Mouse (Mus musculus) forebrain, embryonic 13.5 days (tissue): ENCODE measurements around the gene Naaladl2. TPM values are rescaled to one million over a fixed set of nuclear protein-coding genes. Genes with fewer than 3 reads are reported as not detected.

Experiments used
- ATAC-seq: fragments of 200-750 bp; cut with Nextera tagmentation; 2 replicates; pipeline ENCODE4 v1.8.0; 2017
- H3K27ac ChIP-seq: fragments of 300-500 bp; sonication (generic); 2 replicates; pipeline ENCODE4 v1.5.1; 2015; ENCODE audit warnings: inconsistent platforms, mild to moderate bottlenecking, moderate library complexity
- H3K27me3 ChIP-seq: fragments of 300-500 bp; sonication (generic); 2 replicates; pipeline ENCODE4 v1.6.1; 2015; ENCODE audit warnings: mild to moderate bottlenecking, inconsistent platforms
- H3K36me3 ChIP-seq: fragments of 300-500 bp; sonication (generic); 2 replicates; pipeline ENCODE4 v1.6.1; 2015; ENCODE audit warnings: mild to moderate bottlenecking, inconsistent platforms; ENCODE audit not compliant: poor library complexity, severe bottlenecking
- H3K4me1 ChIP-seq: fragments of 300-500 bp; sonication (generic); 2 replicates; pipeline ENCODE4 v1.6.1; 2015; ENCODE audit warnings: inconsistent platforms
- H3K4me2 ChIP-seq: fragments of 300-500 bp; sonication (generic); 2 replicates; pipeline ENCODE4 v1.6.1; 2015; ENCODE audit warnings: inconsistent platforms, mild to moderate bottlenecking, moderate library complexity
- H3K4me3 ChIP-seq: fragments of 300-500 bp; sonication (generic); 2 replicates; pipeline ENCODE4 v1.5.1; 2015; ENCODE audit warnings: mild to moderate bottlenecking, inconsistent platforms
- H3K9ac ChIP-seq: fragments of 300-500 bp; sonication (generic); 2 replicates; pipeline ENCODE4 v1.6.1; 2015; ENCODE audit warnings: mild to moderate bottlenecking, inconsistent platforms
- H3K9me3 ChIP-seq: fragments of 300-500 bp; sonication (generic); replicated peaks from 2 replicates; pipeline ENCODE4 v1.6.1; 2016; ENCODE audit warnings: inconsistent platforms
- WGBS: fragments of 180-500 bp; shearing (Covaris S2); methylation state at CpG from one replicate; pipeline ENCODE4 v1.1.7; 2015; 5-methylcytosine and 5-hydroxymethylcytosine counted together
- polyA plus RNA-seq: library from polyadenylated mRNA; unstranded; fragments of >200 nt; fragmentation: Nextera tagmentation; extraction: Ambion mirVana; gene quantifications from 2 replicates; pipeline ENCODE4 v1.2.1, GENCODE M21; 2015

The Naaladl2 gene
- polyA plus RNA-seq, 1 experiment from 2014 or later = 0.31 TPM

DNA sequence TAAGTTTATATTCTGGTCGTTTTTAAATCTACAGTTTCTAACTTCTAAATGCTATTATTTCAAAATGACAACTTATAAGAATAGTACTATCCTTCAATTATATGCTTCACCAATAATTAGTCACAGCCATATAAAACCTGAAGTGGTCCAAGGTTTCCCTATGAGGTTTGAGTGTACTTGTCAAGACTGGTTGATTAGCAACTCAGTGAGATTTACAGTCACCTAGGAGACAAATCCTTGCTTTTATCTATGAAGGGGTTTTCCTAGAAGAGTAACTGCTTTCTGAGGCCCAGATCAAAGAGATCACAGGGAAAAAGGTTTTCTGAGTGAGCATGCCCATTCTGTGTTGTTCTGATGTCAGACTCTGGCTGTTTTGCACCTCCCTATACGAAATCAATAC, 222.2 kb downstream of the Naaladl2 start:
- Histone ChIP-seq H3K27ac (no peak overlapping the region), H3K9me3 (no peaks in the 10 kb centered on the region), H3K9ac (no peak overlapping the region), H3K4me3 (no peak overlapping the region), H3K4me1 (no peaks in the 10 kb centered on the region), H3K36me3 (no peaks in the 10 kb centered on the region), H3K4me2 (no peak overlapping the region), H3K27me3 (no peaks in the 10 kb centered on the region)
- no peak for ATAC-seq
- 29% methylated on average over 2 of the region's 2 CpGs for WGBS

DNA sequence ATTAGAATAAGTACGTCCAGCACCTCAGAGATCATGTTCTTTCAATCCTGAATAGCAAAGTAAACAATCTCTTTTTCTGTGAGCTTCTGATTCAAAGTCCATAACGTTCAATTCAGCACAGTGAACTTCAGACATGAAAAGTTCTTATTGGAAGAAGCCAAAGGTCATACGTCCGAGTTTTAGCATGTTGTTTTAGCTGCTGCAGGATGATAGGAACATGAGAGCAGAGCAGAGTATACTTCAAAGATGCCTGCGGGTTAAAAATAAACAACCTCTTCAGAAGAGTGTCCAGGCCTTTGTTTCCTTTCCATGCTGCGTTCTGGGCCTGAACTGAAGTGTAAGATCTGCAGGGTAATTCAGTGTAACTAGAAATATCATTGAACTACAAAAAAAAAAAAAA, 222.7 kb downstream of the Naaladl2 start:
- no peak for ATAC-seq
- Histone ChIP-seq H3K4me2 (no peak overlapping the region), H3K9me3 (no peaks in the 10 kb centered on the region), H3K4me1 (no peaks in the 10 kb centered on the region), H3K9ac (no peak overlapping the region), H3K27ac (no peak overlapping the region), H3K27me3 (no peaks in the 10 kb centered on the region), H3K36me3 (no peaks in the 10 kb centered on the region), H3K4me3 (no peak overlapping the region)
- whole genome bisulfite sequencing = 57% methylated on average over 6 of the region's 6 CpGs

DNA sequence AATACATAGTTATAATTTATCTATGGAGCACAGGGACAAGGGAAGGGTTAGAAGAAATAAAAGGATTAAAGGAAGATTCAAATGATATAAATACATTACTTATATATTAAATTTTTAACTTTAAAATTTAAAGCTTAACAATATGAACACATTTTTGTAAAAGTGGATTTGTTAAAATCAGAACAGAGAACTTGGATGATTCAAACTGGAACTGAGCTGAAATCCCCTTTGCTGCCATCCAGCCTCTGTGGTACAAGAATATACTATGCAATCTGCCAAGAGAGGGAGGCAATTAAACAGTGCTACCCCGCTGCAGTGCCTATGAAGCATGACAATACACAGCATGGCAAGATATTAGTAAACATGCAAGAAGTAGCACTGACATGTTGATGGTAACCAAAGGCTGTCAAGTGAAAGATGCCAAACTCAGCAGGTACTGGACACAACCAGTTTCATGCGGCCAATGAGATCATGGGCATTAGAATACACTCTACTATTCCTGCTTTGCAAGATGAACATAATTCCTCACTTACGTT, 238.6 kb downstream of the Naaladl2 start:
- WGBS = 87% methylated on average over 3 of the region's 3 CpGs
- Histone ChIP-seq H3K27ac (no peak overlapping the region), H3K4me3 (no peak overlapping the region), H3K9me3 (no peaks in the 10 kb centered on the region), H3K36me3 (no peaks in the 10 kb centered on the region), H3K4me2 (no peak overlapping the region), H3K4me1 (no peaks in the 10 kb centered on the region), H3K9ac (no peak overlapping the region), H3K27me3 (no peaks in the 10 kb centered on the region)
- ATAC-seq = no peak

DNA sequence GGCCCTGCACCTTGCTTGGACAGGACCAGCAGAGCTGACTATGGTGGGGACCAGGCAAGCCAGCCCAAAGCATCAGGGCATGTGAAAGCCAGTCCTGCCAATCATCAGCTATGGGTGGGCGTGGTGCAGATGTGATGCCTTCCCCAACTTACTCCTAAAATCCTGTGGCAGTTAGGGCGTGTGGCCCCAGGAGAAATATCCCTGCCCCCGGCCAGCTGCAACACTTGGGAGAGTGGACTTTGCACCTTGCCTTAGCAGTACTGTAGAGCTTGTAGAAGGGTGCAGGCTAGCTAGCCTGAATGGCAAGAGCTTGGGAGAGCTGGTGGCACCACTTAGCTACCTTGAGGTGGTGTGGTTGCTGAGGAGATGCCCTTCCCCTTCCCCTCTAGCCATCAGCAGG, 255.3 kb downstream of the Naaladl2 start:
- Histone ChIP-seq H3K4me2 (no peak overlapping the region), H3K36me3 (no peaks in the 10 kb centered on the region), H3K9ac (no peak overlapping the region), H3K27ac (no peak overlapping the region), H3K9me3 (no peaks in the 10 kb centered on the region), H3K4me3 (no peak overlapping the region), H3K27me3 (no peaks in the 10 kb centered on the region), H3K4me1 (no peaks in the 10 kb centered on the region)
- no peak for ATAC-seq
- 93% methylated on average over 3 of the region's 3 CpGs for WGBS

DNA sequence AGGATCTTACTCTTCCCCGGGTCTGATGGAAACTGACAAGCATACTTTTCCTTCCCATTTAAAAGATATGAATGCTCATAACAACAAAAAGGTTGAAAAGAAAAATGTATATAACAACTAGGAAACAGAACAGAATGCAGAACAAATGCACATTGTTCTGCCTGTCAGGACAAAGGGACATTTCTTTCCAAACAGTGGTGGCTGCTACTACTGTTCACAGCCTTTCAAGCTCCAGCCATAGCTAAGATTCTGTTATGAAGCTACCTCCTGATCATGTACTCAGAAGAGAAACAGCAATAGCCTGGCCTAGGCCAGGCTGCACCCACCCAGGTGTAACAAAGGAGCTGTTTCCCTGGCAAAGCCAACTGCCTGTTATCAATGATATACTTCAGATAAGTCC, 271.8 kb downstream of the Naaladl2 start:
- Histone ChIP-seq H3K4me3 (no peak overlapping the region), H3K4me1 (no peaks in the 10 kb centered on the region), H3K36me3 (no peaks in the 10 kb centered on the region), H3K9me3 (no peaks in the 10 kb centered on the region), H3K27ac (no peak overlapping the region), H3K27me3 (no peaks in the 10 kb centered on the region), H3K4me2 (no peak overlapping the region), H3K9ac (no peak overlapping the region)
- ATAC-seq = no peak
- WGBS = 81% methylated on average over 1 of the region's 1 CpGs

DNA sequence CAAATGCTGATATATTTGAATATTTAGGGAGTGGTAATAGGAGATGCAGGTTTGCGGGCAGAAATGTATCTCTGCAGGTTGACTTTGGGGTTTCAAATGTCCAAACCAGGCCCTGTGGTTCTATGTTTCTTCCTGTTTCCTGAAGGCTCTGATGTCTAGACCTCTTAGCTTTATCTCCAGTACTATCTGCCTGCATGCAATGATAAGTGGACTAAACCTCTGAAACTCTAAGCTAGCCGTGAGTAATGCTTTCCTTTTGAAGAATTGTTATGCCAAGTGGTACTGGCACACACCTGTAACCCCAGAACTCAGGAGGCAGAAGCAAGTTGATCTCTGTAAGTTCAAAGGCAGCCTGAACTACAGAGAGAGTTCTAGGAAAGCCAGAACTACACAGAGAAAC, 291.1 kb downstream of the Naaladl2 start:
- Histone ChIP-seq H3K27me3 (no peaks in the 10 kb centered on the region), H3K4me2 (no peak overlapping the region), H3K4me1 (no peaks in the 10 kb centered on the region), H3K9me3 (no peaks in the 10 kb centered on the region), H3K9ac (no peak overlapping the region), H3K4me3 (no peak overlapping the region), H3K36me3 (no peaks in the 10 kb centered on the region), H3K27ac (no peak overlapping the region)
- no peak for ATAC-seq
- 88% methylated on average over 2 of the region's 2 CpGs for WGBS

DNA sequence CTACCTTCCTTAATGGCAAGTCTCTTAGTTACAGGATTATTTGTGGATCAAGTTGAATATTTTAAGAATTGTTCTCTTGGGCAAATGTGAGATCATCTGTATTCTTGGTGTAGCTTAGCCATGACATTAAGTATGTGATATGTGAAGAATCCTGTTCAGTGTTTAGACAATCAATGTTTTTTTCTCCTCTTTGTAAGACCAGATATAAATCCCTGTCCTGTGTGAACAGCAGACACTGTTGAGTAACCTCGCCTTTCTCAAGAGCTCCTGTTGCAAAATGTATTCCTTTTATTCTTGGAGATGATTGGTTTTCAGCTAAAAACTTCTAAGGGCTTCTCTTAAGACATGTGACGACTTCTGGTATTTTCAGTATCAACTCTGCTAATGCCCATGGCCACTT, 347.3 kb downstream of the Naaladl2 start:
- Histone ChIP-seq H3K27ac (no peak overlapping the region), H3K4me1 (no peaks in the 10 kb centered on the region)
- WGBS = 73% methylated on average over 2 of the region's 2 CpGs

DNA sequence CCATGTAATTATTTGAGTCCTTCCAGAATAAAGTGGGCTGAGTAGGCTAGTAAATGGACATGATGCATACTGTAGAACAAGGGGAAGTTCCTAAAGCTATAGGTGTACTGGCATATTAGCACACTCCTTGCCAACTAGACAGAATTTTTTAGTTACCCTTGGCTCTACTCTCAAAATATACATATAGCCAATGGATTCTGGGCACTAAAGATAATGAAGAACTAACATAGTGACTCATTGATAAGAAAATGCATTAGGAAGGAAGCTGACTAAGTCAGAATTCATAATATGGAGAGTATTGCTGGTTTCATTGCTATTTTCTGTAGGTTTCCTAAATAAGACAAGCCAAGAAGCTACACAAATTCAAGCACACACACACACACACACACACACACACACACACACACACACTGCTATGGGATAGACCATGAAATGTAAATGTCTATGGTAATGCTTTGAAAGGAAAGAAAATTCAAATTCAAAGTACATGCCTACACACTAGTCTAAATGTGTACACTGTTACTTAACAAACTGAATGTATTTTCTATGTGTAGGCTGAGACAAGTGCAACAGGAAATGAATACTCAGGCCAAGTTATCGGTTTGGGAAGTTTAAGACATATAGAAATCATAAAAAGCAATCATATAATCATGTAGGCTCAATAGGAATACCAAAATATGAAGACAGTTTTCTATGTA, 356.5 kb downstream of the Naaladl2 start:
- H3K4me2 ChIP-seq = no peak overlapping the region
- no peak overlapping the region for H3K27ac ChIP-seq
- no peaks in the 10 kb centered on the region for H3K27me3 ChIP-seq
- no peaks in the 10 kb centered on the region for H3K4me1 ChIP-seq
- no peak for ATAC-seq
- no peak overlapping the region for H3K4me3 ChIP-seq
- 91% methylated on average over 1 of the region's 1 CpGs for WGBS
- H3K36me3 ChIP-seq = no peaks in the 10 kb centered on the region
- H3K9me3 ChIP-seq = no peaks in the 10 kb centered on the region
- H3K9ac ChIP-seq = no peak overlapping the region

More for the DNA sequence above, 347.3 kb downstream of the Naaladl2 start:
- no peak overlapping the region for H3K4me3 ChIP-seq
- no peak for ATAC-seq
- H3K9me3 ChIP-seq = no peaks in the 10 kb centered on the region
- no peaks in the 10 kb centered on the region for H3K27me3 ChIP-seq
- no peak overlapping the region for H3K4me2 ChIP-seq
- H3K36me3 ChIP-seq = no peaks in the 10 kb centered on the region
- no peak overlapping the region for H3K9ac ChIP-seq

DNA sequence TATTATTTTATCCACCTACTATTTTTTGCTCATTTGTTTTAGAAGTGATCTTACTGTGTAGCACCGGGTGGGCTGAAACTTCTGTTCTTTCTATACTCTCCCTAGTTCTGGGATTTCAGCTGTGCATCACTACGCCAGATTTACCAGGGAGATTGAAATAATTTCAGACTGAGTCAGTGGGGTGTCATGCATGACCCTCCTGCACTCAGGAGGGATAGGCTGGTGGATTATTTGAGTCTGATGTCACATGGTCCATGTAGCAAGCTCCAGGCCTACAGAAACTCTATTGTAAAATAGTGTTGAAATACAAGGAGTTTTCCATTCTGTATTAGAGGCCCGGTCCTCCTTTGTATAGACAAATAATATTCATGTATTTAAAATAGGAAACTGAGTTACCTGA, 360.0 kb downstream of the Naaladl2 start:
- H3K36me3 ChIP-seq = no peaks in the 10 kb centered on the region
- no peak overlapping the region for H3K4me3 ChIP-seq
- H3K4me2 ChIP-seq = no peak overlapping the region
- ATAC-seq = no peak
- 90% methylated on average over 3 of the region's 3 CpGs for WGBS
- H3K27ac ChIP-seq = no peak overlapping the region
- no peaks in the 10 kb centered on the region for H3K4me1 ChIP-seq
- H3K9me3 ChIP-seq = no peaks in the 10 kb centered on the region
- no peaks in the 10 kb centered on the region for H3K27me3 ChIP-seq
- no peak overlapping the region for H3K9ac ChIP-seq

DNA sequence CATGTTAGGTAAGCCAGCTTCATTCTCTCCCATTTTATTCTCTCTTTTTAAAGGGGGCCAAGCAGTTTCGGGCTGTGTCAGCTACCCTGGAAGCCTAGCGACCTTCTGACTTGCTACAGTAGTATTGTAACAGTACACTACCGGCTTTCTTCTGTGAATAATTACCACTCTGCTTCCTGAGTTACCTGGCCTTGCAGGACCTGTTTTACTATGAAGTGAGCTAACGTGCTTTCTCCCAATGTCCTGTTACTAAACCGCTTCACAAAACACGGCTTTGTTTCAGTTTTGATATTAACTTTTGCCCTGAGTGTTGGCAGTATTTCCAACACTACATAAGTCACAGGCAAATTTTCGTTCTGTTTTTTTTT, 360.6 kb downstream of the Naaladl2 start:
- Histone ChIP-seq H3K4me3 (no peak overlapping the region), H3K27me3 (no peaks in the 10 kb centered on the region), H3K36me3 (no peaks in the 10 kb centered on the region), H3K27ac (no peak overlapping the region), H3K4me2 (no peak overlapping the region), H3K9me3 (no peaks in the 10 kb centered on the region), H3K9ac (no peak overlapping the region), H3K4me1 (no peaks in the 10 kb centered on the region)
- 81% methylated on average over 7 of the region's 7 CpGs for WGBS
- no peak for ATAC-seq

DNA sequence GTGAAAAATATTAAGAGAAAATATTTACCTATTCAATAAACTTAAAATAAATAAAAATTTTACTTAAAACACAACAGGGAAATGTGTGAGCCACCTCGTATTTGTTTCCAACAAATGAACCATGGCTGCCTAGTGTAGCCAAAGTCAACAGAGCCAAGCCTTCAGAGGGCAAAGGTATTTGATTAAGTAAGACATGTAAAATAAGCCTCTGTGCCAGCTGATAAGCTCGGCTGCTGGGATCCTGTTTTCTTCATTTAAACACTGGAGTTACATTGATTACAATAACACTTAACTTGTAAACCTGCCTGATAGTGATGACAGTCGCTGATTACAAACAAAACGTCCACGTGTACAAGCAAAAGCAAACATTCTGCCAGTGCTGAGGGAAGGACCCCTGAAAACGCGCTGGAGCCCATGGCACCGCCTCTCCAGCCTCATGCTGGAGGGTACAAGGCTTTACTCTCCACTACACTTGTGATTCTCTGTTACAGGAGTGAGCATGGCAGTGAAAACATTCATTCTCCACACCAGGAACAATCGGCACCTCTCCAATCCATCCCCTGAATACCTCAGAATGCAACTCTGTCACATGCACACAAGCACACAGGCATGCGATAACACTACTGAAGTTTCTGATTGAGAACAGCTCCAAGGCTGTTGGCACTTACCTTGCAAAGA, 361.1 kb downstream of the Naaladl2 start:
- no peak for ATAC-seq
- H3K27ac ChIP-seq = no peak overlapping the region
- no peaks in the 10 kb centered on the region for H3K4me1 ChIP-seq
- no peaks in the 10 kb centered on the region for H3K27me3 ChIP-seq
- H3K36me3 ChIP-seq = no peaks in the 10 kb centered on the region
- 79% methylated on average over 10 of the region's 10 CpGs for WGBS
- no peak overlapping the region for H3K4me3 ChIP-seq
- no peak overlapping the region for H3K4me2 ChIP-seq
- no peaks in the 10 kb centered on the region for H3K9me3 ChIP-seq
- no peak overlapping the region for H3K9ac ChIP-seq

DNA sequence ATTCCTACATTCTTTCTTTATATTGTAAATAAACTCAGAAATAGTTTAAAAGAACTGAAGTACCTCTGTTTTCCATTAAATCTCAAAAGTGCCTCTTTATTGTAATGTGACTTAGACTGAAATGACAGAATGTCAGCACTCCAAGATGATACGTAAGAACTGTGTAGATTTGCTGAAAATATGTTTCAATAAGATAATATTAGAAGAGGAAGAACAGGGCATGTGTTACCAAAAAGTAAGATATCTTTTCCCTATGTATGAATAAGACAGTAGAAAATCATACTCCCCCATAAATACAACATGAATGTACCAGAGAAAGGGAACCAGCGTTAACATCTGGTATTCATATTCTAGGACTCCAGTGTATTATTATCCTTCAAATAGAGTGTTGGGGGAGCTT, 362.4 kb downstream of the Naaladl2 start:
- whole genome bisulfite sequencing = 98% methylated on average over 2 of the region's 2 CpGs
- no peak for ATAC-seq
- no peak overlapping the region for H3K4me3 ChIP-seq

DNA sequence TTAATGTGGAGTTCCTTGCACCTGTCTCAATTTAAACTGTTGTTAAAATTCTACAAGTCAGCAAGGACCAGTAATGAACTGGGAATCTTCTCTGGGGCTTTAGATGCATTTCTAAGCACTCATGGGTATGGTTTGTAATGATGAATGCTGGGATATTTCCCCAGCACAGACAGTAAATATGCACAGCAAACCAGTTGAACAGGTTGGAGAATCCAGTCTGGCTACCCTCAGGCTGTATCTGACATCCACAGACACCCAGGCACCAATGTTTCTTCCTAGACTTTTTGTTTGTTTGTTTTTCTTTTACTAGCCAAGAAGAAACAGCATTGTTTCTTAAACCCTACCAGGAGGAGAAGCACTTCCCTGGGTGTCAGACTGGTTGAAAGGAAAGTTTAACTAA, 365.6 kb downstream of the Naaladl2 start:
- Histone ChIP-seq H3K27ac (no peak overlapping the region), H3K9ac (no peak overlapping the region), H3K4me2 (no peak overlapping the region), H3K9me3 (no peaks in the 10 kb centered on the region), H3K4me3 (no peak overlapping the region), H3K4me1 (no peaks in the 10 kb centered on the region), H3K27me3 (no peaks in the 10 kb centered on the region), H3K36me3 (no peaks in the 10 kb centered on the region)
- no peak for ATAC-seq

More for the DNA sequence above, 362.4 kb downstream of the Naaladl2 start:
- no peak overlapping the region for H3K4me2 ChIP-seq
- H3K4me1 ChIP-seq = no peaks in the 10 kb centered on the region
- no peak overlapping the region for H3K27ac ChIP-seq
- no peaks in the 10 kb centered on the region for H3K36me3 ChIP-seq
- no peak overlapping the region for H3K9ac ChIP-seq
- H3K9me3 ChIP-seq = no peaks in the 10 kb centered on the region
- no peaks in the 10 kb centered on the region for H3K27me3 ChIP-seq
